Mouse (Mus musculus) spleen, adult 2 months (tissue): ENCODE measurements around the gene Adarb1.

ENCODE experiments used
- CTCF ChIP-seq: fragments of 200-500 bp; IDR thresholded peaks from 2 replicates; pipeline ENCODE4 v1.5.1; 2011; ENCODE audit warnings: mild to moderate bottlenecking, inconsistent platforms; ENCODE audit not compliant: insufficient read depth, insufficient read length, insufficient replicate concordance; ENCODE audit errors: extremely low read depth
- POLR2A ChIP-seq: fragments of 200-500 bp; IDR thresholded peaks from 2 replicates; pipeline ENCODE4 v1.6.1; 2011; ENCODE audit warnings: low read depth, low read length, inconsistent platforms

- no peak for TF ChIP-seq CTCF
- TF ChIP-seq POLR2A: no peak
Measured at GRCm38 (mm10) chr10:77408241-77408640, 9.8 kb downstream of the Adarb1 start.
